Mouse (Mus musculus): Measurements from ENCODE around the gene Map4k3.
"Not testable (repeated sequence)": the region's sequence is repeated elsewhere in the genome, so short reads cannot be mapped to it uniquely, and the experiment has no call there.

Map4k3 gene

GRCm38 (mm10) chr17:80728062-80728858 is at the start of gene Map4k3:
Gene Map4k3 (minus strand): TSS chr17:80728485.
- DNase-seq: peak; percentile 94

GRCm38 (mm10) chr17:80777581-80777980 is 49.3 kb upstream of the Map4k3 start:
- DNase-seq: no peak

- DNase-seq: no peak
These were observed 47.0 kb upstream of the Map4k3 start for GRCm38 (mm10) chr17:80775178-80775788.

- DNase-seq: no peak
These were observed 44.5 kb upstream of the Map4k3 start for GRCm38 (mm10) chr17:80772545-80773453.

- DNase-seq: no peak
These were observed 41.8 kb upstream of the Map4k3 start for GRCm38 (mm10) chr17:80770065-80770464.

GRCm38 (mm10) chr17:80765204-80765603 is 36.9 kb upstream of the Map4k3 start:
- no peak for DNase-seq

- DNase-seq: no peak
These were observed 34.9 kb upstream of the Map4k3 start for GRCm38 (mm10) chr17:80763065-80763681.

GRCm38 (mm10) chr17:80762391-80763040 is 34.2 kb upstream of the Map4k3 start:
- no peak for DNase-seq

- DNase-seq: not testable (repeated sequence)
These were observed 32.9 kb upstream of the Map4k3 start for GRCm38 (mm10) chr17:80761191-80761590.

GRCm38 (mm10) chr17:80760344-80761145 is 32.3 kb upstream of the Map4k3 start:
- DNase-seq: no peak

GRCm38 (mm10) chr17:80756043-80756442 is 27.8 kb upstream of the Map4k3 start:
- DNase-seq: peak; percentile 67

- no peak for DNase-seq
These were observed 27.0 kb upstream of the Map4k3 start for GRCm38 (mm10) chr17:80755076-80755871.

- no peak for DNase-seq
These were observed 26.3 kb upstream of the Map4k3 start for GRCm38 (mm10) chr17:80754589-80754988.

- no peak for DNase-seq
These were observed 24.2 kb upstream of the Map4k3 start for GRCm38 (mm10) chr17:80752466-80752865.

- DNase-seq: no peak
These were observed 11.1 kb upstream of the Map4k3 start for GRCm38 (mm10) chr17:80739421-80739820.

GRCm38 (mm10) chr17:80734700-80735099 is 6.4 kb upstream of the Map4k3 start:
- DNase-seq: no peak

- DNase-seq: peak; percentile 39
These were observed 5.0 kb upstream of the Map4k3 start for GRCm38 (mm10) chr17:80733121-80733800.

GRCm38 (mm10) chr17:80732256-80732655 is 4.0 kb upstream of the Map4k3 start:
- DNase-seq: no peak

- not testable (repeated sequence) for DNase-seq
These were observed 2.0 kb upstream of the Map4k3 start for GRCm38 (mm10) chr17:80730283-80730682.

- no peak for DNase-seq
These were observed 1.5 kb upstream of the Map4k3 start for GRCm38 (mm10) chr17:80729825-80730224.
